Mouse (Mus musculus) splenic B cell, adult 2 months (primary cell): Measurements from ENCODE around the gene Samd4.
"Not testable (repeated sequence)": the region's sequence is repeated elsewhere in the genome, so short reads cannot be mapped to it uniquely, and the experiment has no call there.

Experiments used
- DNase-seq: peaks from one replicate; pipeline ENCODE4 v3.0.0-alpha.2; 2011; ENCODE audit warnings: low read depth, low spot score
- H3K27me3 ChIP-seq: 2 replicates; pipeline ENCODE4 v1.6.1; 2012; ENCODE audit warnings: mild to moderate bottlenecking, low read length, moderate library complexity, mixed read lengths; ENCODE audit not compliant: control insufficient read depth, poor library complexity, insufficient read depth, severe bottlenecking
- H3K36me3 ChIP-seq: 2 replicates; pipeline ENCODE4 v1.6.1; 2012; ENCODE audit warnings: mild to moderate bottlenecking, low read length, moderate library complexity, mixed read lengths; ENCODE audit not compliant: control insufficient read depth, poor library complexity, insufficient read depth, severe bottlenecking

Gene Samd4

GRCm38 (mm10) chr14:47093355-47093792 is 210.7 kb downstream of the Samd4 start:
- no peaks in the 10 kb centered on the region; the same call in 1 of the 2 replicates for H3K27me3 ChIP-seq
- no peak for DNase-seq
- H3K36me3 ChIP-seq: no peaks in the 10 kb centered on the region

DNA sequence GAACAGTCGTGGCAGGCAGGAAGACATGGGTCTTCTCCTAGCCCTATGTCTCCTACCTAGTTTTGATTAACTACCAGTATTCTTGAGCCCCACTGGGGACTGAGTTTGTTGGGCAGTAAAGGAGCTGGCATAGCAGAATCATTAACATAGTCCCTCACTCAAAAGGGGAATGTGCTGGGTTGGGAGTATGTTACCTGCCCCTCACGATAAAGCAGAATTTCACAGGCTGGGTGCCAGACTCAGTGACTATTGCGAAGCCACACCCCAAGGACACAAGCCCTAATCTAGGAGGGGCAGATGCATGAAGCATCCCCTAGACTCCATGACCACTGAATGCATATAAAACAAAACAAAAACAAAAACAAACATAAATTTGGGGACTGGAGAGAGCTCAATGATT is 212.4 kb downstream of the Samd4 start:
- no peak for DNase-seq
- Histone ChIP-seq H3K27me3 (no peaks in the 10 kb centered on the region; the same call in 1 of the 2 replicates), H3K36me3 (no peaks in the 10 kb centered on the region)

DNA sequence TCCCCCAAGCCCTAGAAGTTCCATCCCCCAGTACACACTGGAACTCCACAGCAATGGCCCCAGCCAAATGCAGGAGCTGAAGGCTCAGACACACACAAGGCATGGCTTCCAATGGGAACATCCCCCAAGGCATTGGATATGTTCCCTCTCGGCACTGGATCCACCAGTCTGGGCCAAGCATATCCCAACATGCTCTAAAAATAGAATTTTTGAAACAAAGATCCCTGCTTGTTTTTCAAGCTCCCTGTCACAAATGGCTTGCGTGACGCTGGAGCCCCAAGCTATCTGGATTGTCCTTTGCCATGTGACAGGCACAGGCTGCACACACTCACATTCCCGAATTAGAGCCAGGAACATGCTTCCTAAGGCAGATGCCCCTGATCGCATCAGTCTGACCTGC is 213.7 kb downstream of the Samd4 start:
- DNase-seq: no peak
- Histone ChIP-seq H3K36me3 (no peaks in the 10 kb centered on the region), H3K27me3 (no peaks in the 10 kb centered on the region)

- no peaks in the 10 kb centered on the region for H3K36me3 ChIP-seq
- H3K27me3 ChIP-seq: no peaks in the 10 kb centered on the region
- DNase-seq: peak; percentile 44
Measured at GRCm38 (mm10) chr14:47104246-47105173, 221.9 kb downstream of the Samd4 start.

DNA sequence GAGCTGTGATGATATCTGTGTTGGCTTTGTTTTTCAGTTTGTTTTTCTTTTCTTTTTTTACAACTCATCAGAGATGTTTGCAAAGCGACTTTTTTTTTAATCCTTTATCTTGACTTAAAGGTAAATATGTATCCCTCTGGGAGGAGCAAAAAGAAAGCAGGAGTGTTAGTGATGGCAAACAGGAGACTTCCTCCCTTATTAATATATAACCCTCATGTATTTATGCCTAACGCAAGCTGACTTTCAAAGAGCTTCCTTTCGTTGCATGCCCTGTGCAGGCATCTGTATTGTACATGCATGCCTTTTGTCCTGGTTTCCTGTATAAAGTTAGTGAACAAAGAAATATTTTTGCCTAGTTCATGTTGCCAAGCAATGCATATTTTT is 222.5 kb downstream of the Samd4 start:
- no peaks in the 10 kb centered on the region for H3K27me3 ChIP-seq
- DNase-seq: no peak

DNA sequence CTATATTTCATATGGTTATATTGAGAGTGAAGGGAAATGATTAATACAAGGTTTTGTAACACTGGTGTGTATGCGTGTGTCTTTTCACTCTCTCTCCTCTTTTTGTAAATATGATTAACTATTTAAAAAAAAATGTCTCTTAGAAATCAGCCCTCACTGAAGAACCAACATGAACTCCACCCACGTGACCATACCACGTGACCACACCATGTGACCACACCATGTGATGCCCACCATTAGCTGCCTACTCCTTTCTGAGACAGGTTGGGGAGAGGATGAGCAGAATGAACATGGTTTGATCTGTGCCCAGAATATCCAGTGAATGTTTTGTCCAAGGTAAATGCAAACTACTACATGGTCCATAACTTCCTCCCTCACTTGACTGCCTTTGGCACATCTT is 223.1 kb downstream of the Samd4 start:
- DNase-seq: peak; percentile 18
- H3K27me3 ChIP-seq: no peaks in the 10 kb centered on the region
- no peaks in the 10 kb centered on the region for H3K36me3 ChIP-seq

More for the DNA sequence above, 222.5 kb downstream of the Samd4 start:
- H3K36me3 ChIP-seq: no peaks in the 10 kb centered on the region

GRCm38 (mm10) chr14:47107461-47107860 is 224.8 kb downstream of the Samd4 start:
- DNase-seq: peak; percentile 35
- Histone ChIP-seq H3K36me3 (no peaks in the 10 kb centered on the region), H3K27me3 (no peaks in the 10 kb centered on the region)

- not testable (repeated sequence) for DNase-seq, H3K36me3 ChIP-seq, H3K27me3 ChIP-seq
Measured at GRCm38 (mm10) chr14:47110391-47110790, 227.7 kb downstream of the Samd4 start.

GRCm38 (mm10) chr14:47111341-47111740 is 228.7 kb downstream of the Samd4 start:
- DNase-seq: no peak
- Histone ChIP-seq H3K36me3 (no peaks in the 10 kb centered on the region), H3K27me3 (no peaks in the 10 kb centered on the region)

DNA sequence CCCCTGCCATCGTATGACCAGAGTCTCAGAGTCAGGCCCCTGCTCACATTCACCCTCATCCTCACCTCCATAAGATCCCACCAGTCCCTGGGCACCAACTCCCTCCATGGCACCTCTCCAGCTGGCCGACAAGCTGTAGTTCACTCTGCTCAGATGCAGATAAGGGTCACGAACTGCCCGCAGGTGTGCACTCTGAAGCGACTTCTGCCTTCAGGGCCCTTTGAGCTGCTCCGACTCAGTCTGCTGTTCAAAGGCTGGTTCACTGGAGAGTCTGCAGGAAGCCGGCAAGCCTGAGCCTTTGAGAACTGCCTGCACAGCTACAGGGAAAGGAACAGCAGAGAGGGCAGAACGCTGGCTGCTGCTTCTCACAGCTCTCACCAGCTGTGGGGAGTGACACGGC is 232.5 kb downstream of the Samd4 start:
- no peak for DNase-seq
- no peaks in the 10 kb centered on the region for H3K27me3 ChIP-seq
- no peaks in the 10 kb centered on the region for H3K36me3 ChIP-seq

DNA sequence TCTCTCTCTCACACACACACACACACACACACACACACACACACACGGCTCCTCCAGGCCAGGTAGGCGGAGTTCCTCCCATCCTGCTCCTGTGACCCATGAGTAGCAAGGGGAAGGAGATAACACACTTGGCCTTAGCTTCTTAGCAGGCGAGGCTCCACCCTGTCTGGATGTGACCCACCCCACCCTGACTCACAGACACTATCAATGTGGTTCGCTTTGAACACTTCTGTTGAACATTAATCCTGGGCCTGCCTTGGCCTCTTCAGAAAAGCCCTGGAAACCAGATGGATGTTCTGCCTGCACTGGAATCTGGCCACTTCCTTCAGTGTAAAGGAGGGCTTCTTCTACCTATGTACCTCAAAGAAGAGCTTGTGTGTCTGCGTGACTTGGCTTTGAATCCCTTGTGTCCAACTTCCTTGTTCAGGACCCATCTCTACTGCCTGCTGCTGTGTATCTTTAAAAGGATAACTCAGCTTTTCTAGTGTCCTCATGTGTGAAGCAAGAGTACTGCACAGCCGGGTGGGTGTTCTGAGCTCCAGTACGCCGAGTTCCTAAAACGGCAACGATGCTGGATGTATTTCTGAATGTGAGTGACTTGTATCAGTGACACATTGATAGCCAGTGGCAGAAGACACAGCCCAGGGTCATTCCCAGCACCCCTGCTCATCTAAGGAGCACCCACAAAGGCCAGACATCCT is 233.6 kb downstream of the Samd4 start:
- no peaks in the 10 kb centered on the region for H3K36me3 ChIP-seq
- no peaks in the 10 kb centered on the region for H3K27me3 ChIP-seq
- no peak for DNase-seq

DNA sequence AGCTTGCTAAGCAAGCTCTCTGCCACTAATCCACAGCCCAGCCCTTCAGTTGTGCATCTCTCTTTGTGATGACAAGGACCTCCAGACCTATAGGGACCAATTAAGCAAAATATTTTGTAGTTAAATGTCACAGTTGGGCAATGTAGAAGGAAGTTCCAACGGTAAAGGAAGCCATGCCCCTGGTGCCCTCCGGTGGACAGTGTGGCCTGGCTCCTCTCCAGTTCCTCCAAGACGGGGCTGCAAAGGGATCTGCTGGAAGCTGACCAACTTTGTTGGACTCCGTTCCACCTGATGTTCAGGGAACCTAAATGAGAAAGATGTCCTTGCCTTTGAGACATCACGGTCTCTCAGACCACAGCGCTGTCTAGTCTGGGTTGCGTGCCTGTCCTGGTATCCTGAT is 234.9 kb downstream of the Samd4 start:
- no peak for DNase-seq
- Histone ChIP-seq H3K27me3 (no peaks in the 10 kb centered on the region), H3K36me3 (no peaks in the 10 kb centered on the region)

- no peak for DNase-seq
- H3K27me3 ChIP-seq: no peaks in the 10 kb centered on the region
- no peaks in the 10 kb centered on the region for H3K36me3 ChIP-seq
Measured at GRCm38 (mm10) chr14:47127987-47128386, 245.3 kb downstream of the Samd4 start.

DNA sequence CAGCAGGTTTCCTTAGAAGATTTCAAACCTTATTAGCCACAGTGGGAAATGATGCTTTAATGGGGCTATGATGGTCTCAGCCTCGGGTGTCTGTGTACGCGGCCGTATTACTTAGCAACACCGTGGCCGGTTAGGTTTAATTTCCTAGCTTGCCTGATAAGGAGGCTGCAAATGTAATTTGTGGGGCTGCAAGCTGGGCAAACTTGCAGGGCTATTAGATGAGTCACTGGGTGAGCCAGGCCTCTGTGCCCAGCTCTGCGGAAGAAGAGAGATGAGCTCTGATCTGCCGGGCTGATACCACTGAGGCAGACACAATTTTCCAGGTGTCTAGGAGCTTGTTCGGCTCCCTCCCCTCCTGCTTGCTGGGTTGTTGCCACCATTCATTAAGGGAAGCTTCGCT is 251.3 kb downstream of the Samd4 start:
- no peaks in the 10 kb centered on the region for H3K27me3 ChIP-seq
- DNase-seq: no peak
- no peaks in the 10 kb centered on the region for H3K36me3 ChIP-seq

DNA sequence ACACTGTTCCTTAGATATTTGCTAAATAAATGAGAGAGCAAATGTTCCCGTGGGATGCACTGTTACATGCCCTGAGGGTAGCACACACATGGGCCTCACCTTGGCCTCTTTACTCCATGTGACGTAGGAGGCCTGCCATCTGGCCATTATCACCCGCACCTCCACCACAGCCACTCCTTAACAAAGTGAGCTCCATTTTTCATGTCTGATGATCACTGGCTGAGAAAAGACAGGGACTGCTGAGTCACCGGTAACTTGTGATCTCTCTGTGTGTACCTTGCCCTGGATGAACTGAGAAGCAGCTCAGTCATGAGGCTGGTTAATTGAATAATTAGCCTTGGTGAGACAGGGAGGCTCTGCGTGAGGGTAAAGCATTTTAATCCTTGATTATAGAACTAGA is 254.0 kb downstream of the Samd4 start:
- H3K36me3 ChIP-seq: no peaks in the 10 kb centered on the region
- no peaks in the 10 kb centered on the region for H3K27me3 ChIP-seq
- DNase-seq: no peak
